Mouse (Mus musculus): ENCODE data around the gene Fyn. TPM values are rescaled to one million over a fixed set of nuclear protein-coding genes. Genes with fewer than 3 reads are reported as not detected.

Gene Fyn
- polyA plus RNA-seq, 1 experiment, result 76.1 TPM

DNA sequence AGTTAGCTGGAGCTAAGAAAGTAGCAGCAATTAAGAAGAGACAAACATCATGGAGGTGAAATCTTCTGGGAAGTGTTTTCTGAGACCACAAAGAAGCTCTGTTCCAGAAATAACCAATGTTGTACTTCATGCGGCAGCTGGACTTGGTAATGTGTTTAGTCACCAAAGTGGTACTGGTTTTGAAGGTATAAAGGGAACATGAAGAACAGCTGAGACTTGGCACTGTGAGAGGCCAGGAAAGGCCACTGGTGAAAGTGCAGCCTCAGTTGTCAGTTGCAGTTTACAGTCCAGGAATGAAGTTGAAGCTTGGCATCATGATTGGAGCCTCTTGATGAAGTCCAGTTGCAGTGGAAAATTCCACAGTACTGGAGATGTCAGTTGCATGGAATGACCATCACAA, 237.8 kb downstream of the Fyn start:
- TF ChIP-seq CTCF (IDR thresholded peaks at IDR 0.05; ENCODE audit: borderline replicate concordance, control insufficient read depth, extremely low read depth, insufficient read depth, low read length, poor library complexity), result no peak
- no peak for TF ChIP-seq POLR2A (IDR thresholded peaks at IDR 0.05; ENCODE audit: control insufficient read depth, extremely low read depth, insufficient read depth, low read length, poor library complexity)
- Histone ChIP-seq H3K4me1 (replicated peaks; ENCODE audit: control insufficient read depth, insufficient read depth, low read length) (peaks cover 2% of the 10 kb centered on the region; the same call in 1 of the 2 replicates), H3K27ac (ENCODE audit: control insufficient read depth, insufficient read depth, low read length) (no peak overlapping the region), H3K4me3 (ENCODE audit: control insufficient read depth, insufficient read depth, low read length) (no peak overlapping the region), H3K36me3 (ENCODE audit: control insufficient read depth, insufficient read depth, low read length) (no peaks in the 10 kb centered on the region), H3K27me3 (ENCODE audit: control insufficient read depth, insufficient read depth, low read length) (no peaks in the 10 kb centered on the region)
- 100% methylated on average over 1 of the region's 1 CpGs for WGBS
- no peak for DNase-seq

DNA sequence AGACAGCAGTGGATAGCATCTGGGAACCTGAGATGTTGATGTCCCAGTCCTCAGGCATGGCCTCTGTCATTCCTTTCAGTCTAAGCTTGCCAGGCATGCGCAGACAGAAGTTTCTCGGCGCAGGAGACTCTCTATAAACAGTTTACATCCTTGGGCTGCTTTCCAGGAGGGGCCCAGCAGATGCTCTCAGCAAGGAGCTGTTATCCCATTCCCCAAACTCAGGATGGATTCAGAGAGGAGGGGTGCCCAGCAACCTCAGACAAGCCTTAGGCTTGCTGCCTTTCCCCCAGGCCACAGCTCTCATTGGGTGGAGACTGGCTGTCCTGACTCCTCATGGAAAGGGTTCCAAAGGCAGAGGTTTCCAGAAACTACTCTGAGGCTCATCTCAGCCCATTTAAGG, 242.6 kb downstream of the Fyn start:
- H3K4me3 ChIP-seq (ENCODE audit: control insufficient read depth, insufficient read depth, low read length), result no peak overlapping the region
- no peaks in the 10 kb centered on the region for H3K27me3 ChIP-seq (ENCODE audit: control insufficient read depth, insufficient read depth, low read length)
- WGBS, result 92% methylated on average over 3 of the region's 3 CpGs
- no peaks in the 10 kb centered on the region for H3K36me3 ChIP-seq (ENCODE audit: control insufficient read depth, insufficient read depth, low read length)
- no peak for DNase-seq
- TF ChIP-seq CTCF (IDR thresholded peaks at IDR 0.05; ENCODE audit: borderline replicate concordance, control insufficient read depth, extremely low read depth, insufficient read depth, low read length, poor library complexity), result no peak
- TF ChIP-seq POLR2A (IDR thresholded peaks at IDR 0.05; ENCODE audit: control insufficient read depth, extremely low read depth, insufficient read depth, low read length, poor library complexity), result no peak
- no peak overlapping the region for H3K27ac ChIP-seq (ENCODE audit: control insufficient read depth, insufficient read depth, low read length)
- H3K4me1 ChIP-seq (replicated peaks; ENCODE audit: control insufficient read depth, insufficient read depth, low read length), result peaks cover 13% of the 10 kb centered on the region

DNA sequence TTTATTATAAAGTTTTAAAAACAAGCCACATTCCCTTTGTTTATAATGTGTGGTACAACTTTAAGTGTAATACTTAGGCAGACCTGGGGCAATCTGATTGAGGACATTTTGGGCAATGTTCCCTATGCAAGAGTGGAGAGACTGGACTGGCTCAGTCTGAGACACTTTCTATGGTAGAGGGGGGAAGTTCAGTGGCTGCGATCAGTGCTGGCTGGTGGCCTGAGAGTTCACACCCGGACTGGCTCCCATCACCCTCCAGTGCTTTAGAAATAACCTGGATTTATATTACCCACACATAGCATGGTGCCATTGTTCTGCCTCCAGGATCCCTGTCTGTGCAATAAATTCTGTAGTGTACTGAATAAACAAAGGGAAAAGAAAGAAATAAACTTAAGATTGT, 243.5 kb downstream of the Fyn start:
- Histone ChIP-seq H3K36me3 (ENCODE audit: control insufficient read depth, insufficient read depth, low read length) (no peaks in the 10 kb centered on the region), H3K27me3 (ENCODE audit: control insufficient read depth, insufficient read depth, low read length) (no peaks in the 10 kb centered on the region), H3K4me1 (replicated peaks; ENCODE audit: control insufficient read depth, insufficient read depth, low read length) (peaks cover 13% of the 10 kb centered on the region), H3K27ac (ENCODE audit: control insufficient read depth, insufficient read depth, low read length) (no peak overlapping the region), H3K4me3 (ENCODE audit: control insufficient read depth, insufficient read depth, low read length) (no peak overlapping the region)
- DNase-seq, result no peak
- TF ChIP-seq POLR2A (IDR thresholded peaks at IDR 0.05; ENCODE audit: control insufficient read depth, extremely low read depth, insufficient read depth, low read length, poor library complexity) (no peak), CTCF (IDR thresholded peaks at IDR 0.05; ENCODE audit: borderline replicate concordance, control insufficient read depth, extremely low read depth, insufficient read depth, low read length, poor library complexity) (no peak)
- WGBS, result 71% methylated on average over 2 of the region's 2 CpGs

DNA sequence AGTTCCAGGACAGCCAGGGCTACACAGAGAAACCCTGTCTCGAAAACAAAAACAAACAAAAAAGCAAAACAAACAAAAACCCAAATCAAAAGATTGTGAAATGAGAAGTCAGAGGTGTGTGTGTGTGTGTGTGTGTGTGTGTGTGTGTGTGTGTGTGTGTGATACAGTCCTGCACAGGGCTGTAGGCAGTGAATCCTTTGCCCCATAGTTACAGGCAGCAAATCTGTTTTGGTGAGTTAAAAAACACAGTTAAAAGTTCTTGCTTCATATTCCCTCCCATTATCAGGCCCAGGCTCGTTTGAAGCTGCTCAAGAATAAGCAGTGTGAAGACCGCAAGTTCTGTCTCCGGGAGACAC, 244.0 kb downstream of the Fyn start, which contains the start of gene Traf3ip2:
TSS of gene Traf3ip2 (plus strand) at position 302 of the 356 bp plus-strand sequence.
- 23% methylated on average over 4 of the region's 4 CpGs for WGBS
- Histone ChIP-seq H3K4me3 (ENCODE audit: control insufficient read depth, insufficient read depth, low read length) (peak within 1 kb of the TSS; percentile 55), H3K4me1 (replicated peaks; ENCODE audit: control insufficient read depth, insufficient read depth, low read length) (peaks cover 13% of the 10 kb centered on the region), H3K27me3 (ENCODE audit: control insufficient read depth, insufficient read depth, low read length) (no peaks in the 10 kb centered on the region), H3K27ac (ENCODE audit: control insufficient read depth, insufficient read depth, low read length) (peak within 1 kb of the TSS; percentile 76), H3K36me3 (ENCODE audit: control insufficient read depth, insufficient read depth, low read length) (no peaks in the 10 kb centered on the region)
- DNase-seq, result no peak
- TF ChIP-seq CTCF (IDR thresholded peaks at IDR 0.05; ENCODE audit: borderline replicate concordance, control insufficient read depth, extremely low read depth, insufficient read depth, low read length, poor library complexity) (no peak), POLR2A (IDR thresholded peaks at IDR 0.05; ENCODE audit: control insufficient read depth, extremely low read depth, insufficient read depth, low read length, poor library complexity) (no peak)

DNA sequence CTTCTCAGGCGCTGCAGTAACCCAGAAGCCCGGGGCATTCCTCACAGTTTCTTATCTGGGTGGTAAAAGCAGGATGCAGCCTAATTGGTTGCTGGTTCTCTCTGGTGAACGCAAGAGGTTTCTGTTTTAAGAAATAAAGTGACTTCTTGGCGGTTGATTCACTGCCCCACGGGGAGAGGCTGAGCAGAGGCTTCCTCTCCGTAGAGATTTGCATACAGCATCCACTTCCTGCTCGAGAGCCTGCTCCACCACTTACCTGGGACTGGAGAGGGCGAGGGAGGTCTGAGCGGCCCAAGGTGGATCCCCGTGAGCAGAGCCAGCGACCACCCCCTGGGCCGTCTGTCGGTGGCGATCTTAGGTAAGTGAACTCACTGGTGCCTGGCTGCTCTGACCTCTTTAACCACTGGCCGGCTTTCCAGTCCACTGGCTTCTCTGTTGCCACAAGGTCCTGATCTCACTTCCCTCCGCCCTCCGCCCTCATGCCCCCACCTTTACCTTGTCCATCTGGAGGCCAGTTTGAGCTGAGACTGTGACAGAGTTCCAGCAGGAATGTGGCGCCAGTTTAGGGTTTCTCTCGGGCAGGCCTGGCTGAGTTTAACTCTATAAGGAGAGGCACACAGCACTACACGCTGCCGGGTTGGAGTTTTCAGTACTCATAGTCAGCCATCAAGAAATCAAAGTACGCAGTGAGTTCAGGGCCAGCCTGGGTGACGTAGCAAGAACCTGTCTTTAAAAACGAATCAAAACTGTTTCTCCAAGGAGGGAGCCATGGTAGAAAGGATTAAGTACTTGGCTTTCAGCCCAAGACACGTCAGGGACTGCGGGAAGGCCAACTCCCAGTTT, 244.6 kb downstream of the Fyn start:
- 8% methylated on average over 26 of the region's 26 CpGs for WGBS

DNA sequence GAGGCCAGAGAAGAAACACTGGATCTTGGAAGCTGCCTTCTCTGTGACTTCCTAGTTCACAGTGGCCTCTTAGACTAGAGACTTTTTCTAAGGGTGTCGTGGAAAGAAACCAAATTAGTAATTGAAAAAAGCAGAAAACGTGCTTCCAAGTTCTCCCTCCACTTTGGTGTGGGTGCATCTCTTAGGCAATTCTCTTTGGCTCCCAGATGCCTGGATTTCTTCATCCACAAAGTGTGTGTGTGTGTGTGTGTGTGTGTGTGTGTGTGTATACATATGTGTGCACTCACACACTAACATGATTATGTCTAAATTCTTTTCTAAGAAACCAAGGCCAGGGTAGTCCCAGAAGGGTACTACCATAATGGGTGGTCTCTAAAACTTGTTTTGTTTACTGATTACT, 245.3 kb downstream of the Fyn start:
- Histone ChIP-seq H3K36me3 (ENCODE audit: control insufficient read depth, insufficient read depth, low read length) (no peaks in the 10 kb centered on the region), H3K27ac (ENCODE audit: control insufficient read depth, insufficient read depth, low read length) (no peak overlapping the region), H3K4me1 (replicated peaks; ENCODE audit: control insufficient read depth, insufficient read depth, low read length) (peaks cover 13% of the 10 kb centered on the region), H3K4me3 (ENCODE audit: control insufficient read depth, insufficient read depth, low read length) (no peak overlapping the region), H3K27me3 (ENCODE audit: control insufficient read depth, insufficient read depth, low read length) (no peaks in the 10 kb centered on the region)
- no peak for DNase-seq
- 20% methylated on average over 2 of the region's 2 CpGs for WGBS
- TF ChIP-seq CTCF (IDR thresholded peaks at IDR 0.05; ENCODE audit: borderline replicate concordance, control insufficient read depth, extremely low read depth, insufficient read depth, low read length, poor library complexity) (no peak), POLR2A (IDR thresholded peaks at IDR 0.05; ENCODE audit: control insufficient read depth, extremely low read depth, insufficient read depth, low read length, poor library complexity) (no peak)

More for the DNA sequence above, 244.6 kb downstream of the Fyn start:
- H3K4me3 ChIP-seq (ENCODE audit: control insufficient read depth, insufficient read depth, low read length), result peak overlapping the region; percentile 55
- peaks cover 13% of the 10 kb centered on the region for H3K4me1 ChIP-seq (replicated peaks; ENCODE audit: control insufficient read depth, insufficient read depth, low read length)
- peak; percentile 45; the same call in 1 of the 2 replicates for TF ChIP-seq POLR2A (IDR thresholded peaks at IDR 0.05; ENCODE audit: control insufficient read depth, extremely low read depth, insufficient read depth, low read length, poor library complexity)
- TF ChIP-seq CTCF (IDR thresholded peaks at IDR 0.05; ENCODE audit: borderline replicate concordance, control insufficient read depth, extremely low read depth, insufficient read depth, low read length, poor library complexity), result no peak
- peak overlapping the region; percentile 76 for H3K27ac ChIP-seq (ENCODE audit: control insufficient read depth, insufficient read depth, low read length)
- peak; percentile 60 for DNase-seq
- H3K27me3 ChIP-seq (ENCODE audit: control insufficient read depth, insufficient read depth, low read length), result no peaks in the 10 kb centered on the region
- H3K36me3 ChIP-seq (ENCODE audit: control insufficient read depth, insufficient read depth, low read length), result no peaks in the 10 kb centered on the region
